Mouse (Mus musculus) effector memory CD4-positive, alpha-beta T cell, adult 5 months (primary cell): ENCODE measurements around the gene Dmac1. TPM values are rescaled to one million over a fixed set of nuclear protein-coding genes. Genes with fewer than 3 reads are reported as not detected.

ENCODE experiments used
- polyA plus RNA-seq: library from polyadenylated mRNA; unstranded; fragments of 100-300 nt; shearing (Covaris generic); gene quantifications from one replicate; pipeline ENCODE4 v1.2.1, GENCODE M21; 2017

Dmac1 gene
- 31.3 TPM for polyA plus RNA-seq

GRCm38 (mm10) chr4:75278197-75279175 lies at the start of gene Dmac1:
Gene Dmac1 (minus strand): TSS chr4:75278305.

